Mouse (Mus musculus) lung, embryonic 16.5 days (tissue): Measurements from ENCODE around the gene Pla2g10. TPM values are rescaled to one million over a fixed set of nuclear protein-coding genes. Genes with fewer than 3 reads are reported as not detected.
A peak's percentile ranks its signal among the peaks of the same experiment; 100 is the strongest.

Experiments used
- ATAC-seq: fragments of 200-750 bp; cut with Nextera tagmentation; 2 replicates; pipeline ENCODE4 v1.8.0; 2017; ENCODE audit warnings: low read depth, mild to moderate bottlenecking, moderate library complexity
- H3K27ac ChIP-seq: fragments of 300-500 bp; sonication (generic); 2 replicates; pipeline ENCODE4 v1.5.1; 2014; ENCODE audit warnings: mild to moderate bottlenecking, control low read depth, low read length
- H3K27me3 ChIP-seq: fragments of 300-500 bp; sonication (generic); 2 replicates; pipeline ENCODE4 v1.6.1; 2014; ENCODE audit warnings: low read depth, low read length, mixed read lengths; ENCODE audit not compliant: control insufficient read depth, insufficient read depth
- H3K36me3 ChIP-seq: fragments of 300-500 bp; sonication (generic); 2 replicates; pipeline ENCODE4 v1.6.1; 2014; ENCODE audit warnings: low read length; ENCODE audit not compliant: control insufficient read depth, insufficient read depth
- H3K4me1 ChIP-seq: fragments of 300-500 bp; sonication (generic); replicated peaks from 2 replicates; pipeline ENCODE4 v1.6.1; 2014; ENCODE audit warnings: low read length, mixed read lengths; ENCODE audit not compliant: control insufficient read depth, insufficient read depth
- H3K4me2 ChIP-seq: fragments of 300-500 bp; sonication (generic); 2 replicates; pipeline ENCODE4 v1.6.1; 2014; ENCODE audit warnings: low read depth, low read length, control low read depth
- H3K4me3 ChIP-seq: fragments of 300-500 bp; sonication (generic); 2 replicates; pipeline ENCODE4 v1.5.1; 2014; ENCODE audit warnings: mild to moderate bottlenecking, low read length, control low read depth
- H3K9ac ChIP-seq: fragments of 300-500 bp; sonication (generic); 2 replicates; pipeline ENCODE4 v1.6.1; 2014; ENCODE audit warnings: low read length, control low read depth
- H3K9me3 ChIP-seq: fragments of 300-500 bp; sonication (generic); 2 replicates; pipeline ENCODE4 v1.6.1; 2016; ENCODE audit warnings: low read length; ENCODE audit not compliant: control insufficient read depth
- WGBS: fragments of 180-500 bp; shearing (Covaris S2); extraction: QIAGEN DNeasy Blood & Tissue Kit; methylation state at CpG from one replicate; pipeline ENCODE4 v1.1.7; 2014; 5-methylcytosine and 5-hydroxymethylcytosine counted together
- polyA plus RNA-seq: library from polyadenylated mRNA; unstranded; fragments of >200 nt; fragmentation: Nextera tagmentation; extraction: Ambion mirVana; gene quantifications from 2 replicates; pipeline ENCODE4 v1.2.1, GENCODE M21; 2015

Pla2g10 gene
- polyA plus RNA-seq, 1 experiment from 2014 or later: 4.0 TPM

DNA sequence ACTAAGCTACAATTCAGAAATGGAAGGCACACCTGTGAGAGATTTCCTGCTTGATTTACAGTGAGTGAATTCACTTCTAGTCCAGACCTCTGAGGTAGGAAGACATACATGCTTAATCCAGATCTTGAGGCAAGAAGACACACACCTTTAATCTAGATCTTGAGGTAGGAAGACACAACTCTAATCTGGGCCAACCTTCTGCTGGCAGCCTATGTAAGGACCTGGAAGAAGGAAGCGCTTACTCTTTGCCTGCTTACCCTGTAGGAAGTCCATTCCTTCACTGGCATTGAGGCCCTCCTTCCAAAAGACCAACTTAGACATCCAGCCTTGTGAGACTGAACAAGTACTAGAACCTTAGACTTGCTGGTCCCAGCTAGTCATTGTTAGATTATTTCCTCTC, 61.5 kb downstream of the Pla2g10 start:
- Histone ChIP-seq H3K27me3 (no peaks in the 10 kb centered on the region), H3K27ac (no peak overlapping the region), H3K36me3 (0 out of 2 replicates have a peak, but pooled peaks cover 2% of the 10 kb centered on the region), H3K4me2 (no peak overlapping the region), H3K4me1 (peaks cover 6% of the 10 kb centered on the region), H3K9me3 (no peaks in the 10 kb centered on the region), H3K4me3 (no peak overlapping the region), H3K9ac (no peak overlapping the region)
- WGBS: 91% methylated on average over 1 of the region's 1 CpGs
- ATAC-seq: no peak

DNA sequence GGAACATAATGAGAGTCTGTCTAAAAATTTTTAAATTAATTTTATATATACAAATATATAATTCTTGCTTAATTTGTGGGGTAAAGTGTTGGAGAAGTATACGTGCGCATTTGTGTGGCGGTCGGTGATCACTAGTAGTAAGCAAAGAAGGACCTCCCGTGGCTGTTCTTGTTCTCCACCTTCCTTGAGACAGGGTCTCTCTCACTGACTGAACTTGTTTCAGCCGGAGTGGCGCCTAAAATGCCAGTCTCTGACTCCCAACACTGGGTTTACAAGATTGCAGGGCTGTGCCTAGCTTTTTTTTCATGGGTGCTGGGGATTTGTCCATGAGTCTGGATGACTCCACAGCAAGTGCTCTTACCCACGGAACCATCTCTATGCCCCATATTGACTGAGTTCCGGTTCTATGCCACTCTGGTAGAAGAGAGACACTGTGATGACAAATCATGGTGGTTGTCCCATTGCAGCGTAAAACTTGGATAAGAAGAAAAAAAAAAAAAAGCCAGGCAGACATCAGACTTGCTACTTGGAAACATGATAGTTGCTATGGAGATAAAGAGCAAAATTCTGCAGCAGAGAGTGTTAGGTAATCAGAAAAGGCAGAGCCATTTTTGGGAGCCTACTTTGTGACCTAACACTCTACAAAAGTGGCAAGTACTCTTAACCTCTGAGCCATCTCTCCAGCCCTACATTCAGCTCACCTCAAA, 62.2 kb downstream of the Pla2g10 start:
- Histone ChIP-seq H3K9me3 (no peaks in the 10 kb centered on the region), H3K4me2 (peak overlapping the region; percentile 74), H3K36me3 (0 out of 2 replicates have a peak, but pooled peaks cover 3% of the 10 kb centered on the region), H3K4me3 (peak overlapping the region; percentile 83), H3K9ac (peak overlapping the region; percentile 86), H3K27me3 (no peaks in the 10 kb centered on the region), H3K4me1 (peaks cover 6% of the 10 kb centered on the region), H3K27ac (peak overlapping the region; percentile 61)
- 69% methylated on average over 10 of the region's 10 CpGs for WGBS
- ATAC-seq: no peak

- peak within 1 kb of the TSS; percentile 73 for H3K27ac ChIP-seq
- 0 out of 2 replicates have a peak, but pooled peaks cover 5% of the 10 kb centered on the region for H3K36me3 ChIP-seq
- no peaks in the 10 kb centered on the region for H3K27me3 ChIP-seq
- H3K4me2 ChIP-seq: peak within 1 kb of the TSS; percentile 74
- H3K9ac ChIP-seq: peak within 1 kb of the TSS; percentile 86
- H3K4me1 ChIP-seq: peaks cover 3% of the 10 kb centered on the region
- no peaks in the 10 kb centered on the region for H3K9me3 ChIP-seq
- ATAC-seq: peak; percentile 88
- H3K4me3 ChIP-seq: peak within 1 kb of the TSS; percentile 83
- under 1% methylated on average over 35 of the region's 35 CpGs for WGBS
These were observed 62.9 kb downstream of the Pla2g10 start, which contains the start of gene Parn for GRCm38 (mm10) chr16:13667878-13668343. Parn (minus strand) TSS chr16:13668170.

Other genes starting within 250 kb of the Pla2g10 start
- 43.0 and 44.1 TPM in 2 replicates for gene Parn, start 62.8 kb downstream of the Pla2g10 start, polyA plus RNA-seq
- 46.7 and 48.3 TPM in 2 replicates for gene Bfar, start 59.1 kb downstream of the Pla2g10 start, polyA plus RNA-seq
- 4.3 and 5.4 TPM in 2 replicates for gene 3110001I22Rik, start 59.1 kb downstream of the Pla2g10 start, polyA plus RNA-seq
- gene Rrn3, start 49.7 kb upstream of the Pla2g10 start, polyA plus RNA-seq: 52.5 and 56.0 TPM in 2 replicates
- 163 and 166 TPM in 2 replicates for gene Ntan1, start 87.9 kb upstream of the Pla2g10 start, polyA plus RNA-seq
- gene Pdxdc1, start 172.1 kb upstream of the Pla2g10 start, polyA plus RNA-seq: 79.3 and 84.0 TPM in 2 replicates
- 11.2 and 12.5 TPM in 2 replicates for gene Mpv17l, start 172.2 kb upstream of the Pla2g10 start, polyA plus RNA-seq